13 mouse cellular contexts compared by ENCODE assay signal in the genomic region with DNA sequence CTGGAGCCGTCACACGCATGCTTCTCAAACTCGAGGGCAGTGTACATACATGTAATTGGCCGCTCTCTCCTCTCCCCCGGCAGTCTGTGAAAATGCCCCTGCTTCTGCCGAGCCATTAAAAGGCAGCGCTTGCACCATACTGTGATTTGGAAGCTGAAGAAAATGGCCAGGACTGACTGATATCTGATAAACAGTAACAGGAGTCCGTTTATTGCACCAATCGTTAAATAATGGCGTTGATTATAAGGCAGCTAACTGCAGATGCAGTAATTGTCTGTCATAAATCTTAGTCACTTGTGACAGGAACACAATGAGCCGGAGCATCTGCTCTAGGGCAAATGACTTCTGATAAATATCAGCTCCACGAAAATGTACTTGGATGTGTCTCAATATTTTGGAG.
DNase-seq lines count a peak whose midpoint lies in the region; TF ChIP-seq lines count a peak whose summit lies in the region.
"Had no signal": no experiment of that assay in that cellular context is flagged by ENCODE, and none has a peak within 500 bp of the region (broad histone marks: within the 10 kb centered on the region; RNA-seq: fewer than 3 reads in every experiment).

No protein-coding gene starts in this region.

- intact Hi-C loops in heart, postnatal 25 days (cut with DNase I), result no loop called here

- DNase-seq in heart, adult 11 months, result peak; percentile 27
- no peak for DNase-seq in heart, postnatal 25 days (ENCODE audit: low spot score)
- DNase-seq in brain, embryonic 14.5 days (ENCODE audit: low read depth), result peak; percentile 79
- DNase-seq in gonadal fat pad, adult 2 months (ENCODE audit: low read depth), result peak; percentile 83
- DNase-seq in layer of hippocampus, postnatal 14 days (ENCODE audit: low spot score in 2 of 2), result peak; percentile 9 to 22
- no peak for DNase-seq in lung, postnatal 25 days (ENCODE audit: low spot score)
- no peak for DNase-seq in left cerebral cortex, adult 8-10 months (ENCODE audit: low spot score in 2 of 2)
- DNase-seq in frontal cortex, postnatal 10 days (ENCODE audit: low spot score in 2 of 2), result no peak
- DNase-seq: cerebellum, adult 2 months; heart, adult 18-20 months; heart, postnatal 10 days; liver; right cerebral cortex, postnatal 4 days had no signal

- TF ChIP-seq CTCF in brain, embryonic 14.5 days (IDR thresholded peaks at IDR 0.05; ENCODE audit: borderline replicate concordance, extremely low read depth, insufficient read depth, insufficient read length), result no peak

- TF ChIP-seq POLR2A in brain, embryonic 14.5 days (IDR thresholded peaks at IDR 0.05; ENCODE audit: borderline replicate concordance, extremely low read depth, insufficient read depth, insufficient read length, poor library complexity, severe bottlenecking), result no peak

Comparison
In these comparisons a context has a peak if more than half of its experiments do, and no peak if none do; other contexts are left out.
1. DNase-seq: peak in heart, adult 11 months (single experiment), brain, embryonic 14.5 days (single experiment), gonadal fat pad, adult 2 months (single experiment) and layer of hippocampus, postnatal 14 days (2 of 2); none in heart, postnatal 25 days (single experiment), lung, postnatal 25 days (single experiment), left cerebral cortex, adult 8-10 months (0 of 2) and frontal cortex, postnatal 10 days (0 of 2).